Mouse (Mus musculus): ENCODE results near the gene Cdh3.

The Cdh3 gene

DNA sequence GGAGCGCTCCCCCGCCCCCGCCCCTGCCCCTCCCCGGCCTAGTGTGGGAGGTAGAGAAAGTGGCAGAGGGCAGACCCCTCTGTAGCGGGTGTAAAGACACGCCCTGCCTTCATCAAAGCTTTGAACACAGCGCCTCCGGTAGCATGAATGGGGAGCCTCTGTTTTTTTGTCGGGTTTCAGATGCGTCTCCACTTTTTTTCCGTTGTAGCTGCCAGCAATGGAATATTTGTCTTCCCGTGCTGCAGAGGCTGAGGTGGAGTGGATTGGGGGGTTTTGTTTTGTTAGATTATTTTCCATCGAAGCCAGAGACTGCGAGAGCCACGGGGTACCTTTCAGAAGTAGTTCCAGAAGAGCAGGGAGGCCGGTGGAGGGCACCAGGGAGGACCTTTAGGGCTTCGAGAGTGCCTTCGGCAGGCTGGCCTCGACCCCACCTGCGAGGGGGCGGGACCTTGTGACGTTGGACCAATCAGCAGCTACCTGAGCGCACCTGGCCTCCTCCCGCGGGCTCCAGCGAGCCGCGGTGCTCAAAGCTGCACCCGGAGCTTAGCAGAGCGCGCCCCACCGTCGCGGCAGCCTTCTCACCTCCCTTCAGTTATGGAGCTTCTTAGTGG, at the start of gene Cdh3:
Gene Cdh3 (plus strand): TSS at position 527 of the 611 bp plus-strand sequence.
- DNase-seq (ENCODE audit: low read depth, low spot score), result no peak

DNA sequence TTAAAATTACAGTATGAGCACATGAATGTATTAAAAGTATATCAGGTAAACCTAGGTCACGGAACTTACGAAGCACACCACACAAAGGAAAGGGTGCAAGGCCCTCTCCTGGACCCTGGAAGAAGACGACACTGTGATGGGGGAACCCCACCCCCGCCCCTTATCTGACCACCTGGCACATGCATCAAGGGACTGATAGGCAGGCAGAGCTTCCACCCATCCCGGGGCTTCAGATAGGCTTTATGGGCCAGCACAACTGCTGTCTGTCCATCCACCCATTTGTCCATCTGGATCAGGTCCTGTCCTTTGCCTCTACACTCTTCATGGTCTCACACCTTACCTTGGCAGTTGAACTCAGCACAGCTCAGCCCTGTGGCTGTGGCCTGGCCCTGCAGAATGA, 48.6 kb upstream of the Cdh3 start:
- DNase-seq (ENCODE audit: low read depth, low spot score), result no peak

DNA sequence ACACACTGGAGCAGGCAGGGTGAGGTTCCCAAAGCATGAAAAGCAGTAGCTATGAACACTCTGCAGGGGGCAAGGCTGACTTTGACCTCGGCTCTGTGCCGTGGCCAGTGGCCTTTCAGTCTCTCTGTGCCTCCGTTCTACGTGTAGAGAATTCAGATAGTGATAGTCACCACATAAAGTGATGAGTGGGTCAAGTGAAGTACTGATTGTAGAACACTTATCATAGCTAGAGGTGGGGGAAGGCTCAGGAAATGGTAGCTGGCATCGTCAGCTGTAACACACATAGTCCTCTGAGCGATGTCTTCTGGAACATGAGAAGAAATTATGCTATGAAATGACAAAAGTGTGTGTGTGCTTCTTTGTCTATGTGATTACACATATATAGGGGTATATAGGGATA, 46.9 kb upstream of the Cdh3 start:
- no peak for DNase-seq (ENCODE audit: low read depth, low spot score)

DNA sequence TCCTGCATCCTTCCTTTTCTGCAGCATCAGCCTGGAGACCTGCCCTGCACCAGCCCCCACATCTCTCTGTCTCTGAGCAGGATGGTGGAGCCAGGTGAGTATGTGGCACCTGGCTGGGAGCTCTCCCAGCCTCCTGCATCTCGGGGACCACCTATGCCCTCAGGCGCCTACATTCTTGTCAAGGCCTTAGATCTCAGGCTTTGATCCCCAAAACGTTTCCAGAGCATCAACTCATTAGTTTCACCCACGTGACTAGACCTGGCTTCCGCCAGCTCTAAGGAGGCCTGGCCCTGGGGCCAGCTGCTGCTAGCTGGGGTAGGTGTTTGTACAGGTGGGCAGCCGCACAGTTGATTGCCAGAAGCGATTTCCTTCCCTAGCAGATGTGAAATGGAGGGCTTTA, 41.2 kb upstream of the Cdh3 start:
- no peak for DNase-seq (ENCODE audit: low read depth, low spot score)

DNA sequence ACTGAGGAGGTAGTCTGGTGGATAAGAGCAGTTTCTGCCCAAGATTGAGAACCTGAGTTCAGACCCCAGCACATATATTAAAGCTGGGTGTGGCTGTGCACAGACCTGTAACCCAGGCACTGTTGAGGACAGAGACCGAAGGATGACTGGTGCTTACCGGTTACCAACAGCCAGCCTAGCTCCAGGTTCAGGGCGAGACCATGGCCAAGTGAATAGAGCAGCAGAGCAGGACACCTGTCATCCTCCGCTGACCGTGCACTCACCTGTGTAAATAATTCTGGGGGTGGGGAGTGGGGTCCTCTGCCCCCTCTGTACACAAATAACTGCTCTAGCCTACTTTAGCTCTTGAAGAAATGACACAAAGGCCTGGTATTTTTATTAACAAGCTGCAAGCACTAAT, 36.7 kb upstream of the Cdh3 start:
- no peak for DNase-seq (ENCODE audit: low read depth, low spot score)

DNA sequence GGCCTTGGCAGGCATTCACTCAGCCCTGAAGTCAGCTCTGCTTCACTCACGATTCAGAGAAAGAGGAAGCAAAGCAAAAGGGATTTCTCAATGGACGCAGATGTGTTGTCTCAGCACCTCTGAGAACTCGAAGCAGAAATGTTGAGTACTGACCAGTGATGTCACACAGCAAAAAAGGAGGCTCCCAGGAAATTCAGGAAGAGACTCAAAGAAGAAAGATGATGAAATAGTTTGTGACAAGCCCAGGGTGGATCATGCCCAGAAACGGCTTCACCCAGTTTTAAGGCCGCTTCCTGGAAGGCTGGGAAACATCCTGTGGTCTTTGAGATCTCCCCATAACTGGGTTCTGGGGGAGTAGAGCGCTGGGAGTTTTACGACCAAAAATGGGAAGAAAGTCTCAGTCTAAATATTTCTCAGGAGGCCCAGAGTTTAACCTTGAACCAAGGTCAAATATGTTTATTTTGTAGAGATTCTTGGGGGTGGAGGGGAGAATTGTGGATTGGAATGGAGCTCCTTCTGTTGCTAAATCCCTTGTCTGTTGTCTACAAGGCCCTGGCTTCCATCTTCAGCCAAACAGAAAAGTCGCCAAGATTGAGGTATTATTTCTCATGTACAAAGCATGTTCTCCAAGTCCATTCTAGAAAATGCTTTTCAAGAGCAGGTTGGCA, 10.5 kb upstream of the Cdh3 start, which contains the start of gene 6030452D12Rik:
Gene 6030452D12Rik (plus strand): TSS at position 505 of the 668 bp plus-strand sequence.
- no peak for DNase-seq (ENCODE audit: low read depth, low spot score)

DNA sequence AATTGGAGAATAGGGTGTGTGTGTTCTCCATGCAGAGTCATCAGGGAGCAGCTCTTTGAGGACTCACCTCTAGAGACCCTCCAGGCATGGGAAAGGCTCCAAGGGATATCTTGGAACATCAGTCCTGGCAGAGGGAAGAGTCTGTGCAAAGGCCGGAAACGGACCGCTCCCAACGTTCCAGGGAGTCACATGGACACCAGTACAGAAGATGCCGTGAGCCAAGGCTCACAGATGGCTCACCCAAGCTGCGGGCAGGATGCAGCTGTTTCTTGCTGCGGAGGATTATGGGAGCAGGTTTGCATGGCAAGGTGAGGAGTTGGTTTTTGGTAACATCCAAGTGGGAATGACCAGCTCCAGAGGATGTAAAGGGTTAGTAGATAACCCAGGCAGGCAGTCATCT, 6.5 kb upstream of the Cdh3 start:
- DNase-seq (ENCODE audit: low read depth, low spot score), result no peak

DNA sequence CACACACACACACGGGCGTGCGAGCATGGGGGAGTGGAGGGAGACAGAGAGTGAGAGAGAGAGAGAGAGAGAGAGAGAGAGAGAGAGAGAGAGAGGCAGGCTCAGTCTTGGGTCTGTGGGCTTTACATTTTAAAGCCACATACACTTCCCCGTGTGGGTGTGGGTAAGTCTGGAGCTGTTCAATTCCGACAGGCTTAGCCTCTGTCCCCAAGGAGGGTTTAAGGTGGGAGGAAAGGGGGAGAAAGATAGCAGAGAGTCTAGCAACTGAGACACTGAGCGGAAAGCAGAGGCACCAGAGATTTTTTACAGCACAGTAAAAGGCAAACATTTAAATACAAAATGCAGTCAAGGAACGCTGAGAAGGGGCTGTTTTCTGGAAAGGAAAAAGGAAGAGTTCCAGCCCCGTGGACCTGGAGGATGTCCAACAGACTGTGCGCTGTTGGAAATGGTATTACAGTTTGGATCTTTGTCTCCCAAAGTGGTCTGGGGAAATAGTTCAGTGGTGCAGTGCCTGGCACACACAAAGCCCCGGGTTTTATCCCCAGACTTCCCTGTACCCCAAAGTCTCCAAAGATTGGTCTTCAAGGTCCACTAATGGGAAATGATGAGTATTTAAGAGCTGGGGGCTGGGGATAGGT, 5.2 kb upstream of the Cdh3 start:
- DNase-seq (ENCODE audit: low read depth, low spot score), result no peak

DNA sequence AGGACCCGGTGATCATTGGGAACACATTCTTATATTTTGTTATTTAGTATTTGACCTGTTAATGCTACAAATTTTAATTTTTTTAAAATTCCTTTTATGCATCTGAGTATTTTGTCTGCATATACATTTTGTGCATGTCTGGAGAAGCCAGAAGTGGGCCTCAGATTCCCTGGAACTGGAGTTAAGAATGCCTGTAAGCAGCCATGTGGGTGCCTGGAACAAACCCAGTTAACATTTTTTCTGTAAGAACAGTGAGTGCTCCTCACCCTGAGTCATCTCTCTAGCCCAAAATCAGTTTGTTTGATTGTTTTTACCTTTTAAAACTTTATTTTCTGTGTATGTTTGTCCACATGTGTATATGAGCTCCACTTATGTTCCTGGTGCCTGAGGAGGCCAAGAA, 4.6 kb upstream of the Cdh3 start:
- no peak for DNase-seq (ENCODE audit: low read depth, low spot score)

DNA sequence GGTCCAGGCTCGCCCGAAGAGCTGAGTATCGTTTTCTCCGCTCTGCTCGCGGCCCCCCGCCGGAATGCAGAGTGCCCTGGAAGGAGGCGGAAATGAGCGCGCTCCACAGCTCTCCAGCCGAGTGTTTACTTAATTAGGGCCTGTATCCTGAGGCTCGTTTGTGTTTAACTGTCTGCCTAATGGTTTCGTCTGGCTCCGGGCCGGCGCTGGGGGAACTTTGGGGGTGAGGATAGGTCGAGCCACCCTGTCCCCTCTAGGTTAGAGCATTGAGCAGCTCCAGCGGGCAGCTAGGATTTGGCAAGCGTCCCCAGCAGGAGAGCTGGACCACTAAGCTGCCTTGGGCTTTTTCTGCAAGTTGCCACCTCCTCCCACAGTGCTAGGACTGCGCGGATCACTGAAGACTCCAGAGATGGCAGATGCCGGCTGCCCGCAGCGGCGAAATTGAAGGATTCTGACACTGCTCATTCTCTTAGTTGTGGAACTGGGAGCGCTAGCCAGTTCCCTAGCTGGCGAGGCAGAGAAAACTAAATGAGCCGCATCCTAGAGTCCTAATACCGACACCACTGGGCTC, 2.8 kb upstream of the Cdh3 start:
- DNase-seq (ENCODE audit: low read depth, low spot score), result no peak

DNA sequence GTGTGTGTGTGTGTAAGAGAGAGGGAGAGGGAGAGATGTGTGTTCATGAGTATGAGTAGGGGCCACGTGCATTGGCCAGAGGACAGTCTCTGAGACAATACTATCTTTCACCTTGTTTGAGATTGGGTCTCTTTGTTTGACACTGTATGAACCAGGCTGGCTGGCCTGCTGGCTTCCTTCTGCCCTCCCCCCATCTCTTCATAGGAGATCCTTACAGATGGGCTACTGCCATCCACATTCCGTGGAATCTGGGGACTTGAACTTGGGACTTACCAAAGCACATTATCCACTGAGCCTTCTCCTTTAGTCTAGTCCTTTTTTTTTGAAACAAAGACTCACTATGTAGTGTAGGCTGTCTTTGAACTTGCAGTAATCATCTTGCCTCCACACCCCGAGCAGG, 2.2 kb upstream of the Cdh3 start:
- DNase-seq (ENCODE audit: low read depth, low spot score), result no peak

DNA sequence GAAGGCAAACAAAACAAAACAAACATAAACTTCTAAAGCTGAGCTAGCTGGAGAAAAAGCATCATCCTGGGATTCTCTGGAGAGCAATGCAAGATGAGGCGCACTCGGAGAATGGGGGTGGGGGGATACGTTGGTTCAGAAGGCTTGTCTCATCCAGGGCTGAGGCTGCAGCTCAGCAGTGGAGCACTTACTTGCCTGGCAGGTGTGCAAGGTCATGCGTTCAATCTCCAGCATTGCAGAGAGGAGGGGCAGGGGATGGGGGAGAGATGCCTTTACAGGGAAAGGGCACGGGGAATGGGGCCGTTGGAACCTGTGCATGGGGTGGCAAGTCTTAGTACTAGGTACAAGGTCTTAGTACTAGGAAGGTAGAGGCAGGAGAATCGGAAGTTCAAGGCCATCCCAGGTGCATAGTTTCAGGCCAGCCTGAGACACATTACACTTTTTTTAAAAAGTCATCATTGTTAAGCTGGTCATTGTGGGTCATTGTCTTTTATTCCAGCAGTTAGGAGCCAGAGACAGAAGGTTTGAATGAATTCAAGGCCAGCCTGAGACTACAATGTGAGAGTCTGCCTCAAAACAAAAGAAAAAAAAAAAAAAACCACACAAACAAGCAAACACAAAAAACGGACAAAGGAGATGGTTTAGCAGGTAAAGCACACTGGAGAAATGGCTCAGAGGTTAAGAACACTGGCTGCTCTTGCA, 1.5 kb upstream of the Cdh3 start:
- DNase-seq (ENCODE audit: low read depth, low spot score), result no peak

DNA sequence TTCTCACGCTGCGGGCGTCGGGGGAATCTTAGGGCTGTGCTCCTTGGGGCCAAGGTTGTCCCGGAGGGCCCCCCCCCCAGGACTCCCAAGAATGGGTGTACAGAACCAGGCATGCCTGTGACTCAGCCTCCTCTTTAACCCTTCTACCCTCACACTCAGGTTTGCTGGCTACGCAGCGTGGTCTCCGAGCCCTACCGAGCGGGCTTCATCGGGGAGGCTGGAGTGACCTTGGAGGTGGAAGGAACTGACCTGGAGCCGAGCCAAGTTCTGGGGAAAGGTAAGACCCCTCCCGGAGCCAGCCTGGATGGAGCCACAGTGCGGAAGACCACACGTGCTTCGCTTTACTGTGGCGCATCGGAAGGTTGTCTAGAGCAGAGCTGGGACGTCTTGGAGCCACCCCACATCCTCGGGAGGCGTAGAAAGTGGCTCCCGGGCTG, 392 bp downstream of the Cdh3 start:
- no peak for DNase-seq (ENCODE audit: low read depth, low spot score)

DNA sequence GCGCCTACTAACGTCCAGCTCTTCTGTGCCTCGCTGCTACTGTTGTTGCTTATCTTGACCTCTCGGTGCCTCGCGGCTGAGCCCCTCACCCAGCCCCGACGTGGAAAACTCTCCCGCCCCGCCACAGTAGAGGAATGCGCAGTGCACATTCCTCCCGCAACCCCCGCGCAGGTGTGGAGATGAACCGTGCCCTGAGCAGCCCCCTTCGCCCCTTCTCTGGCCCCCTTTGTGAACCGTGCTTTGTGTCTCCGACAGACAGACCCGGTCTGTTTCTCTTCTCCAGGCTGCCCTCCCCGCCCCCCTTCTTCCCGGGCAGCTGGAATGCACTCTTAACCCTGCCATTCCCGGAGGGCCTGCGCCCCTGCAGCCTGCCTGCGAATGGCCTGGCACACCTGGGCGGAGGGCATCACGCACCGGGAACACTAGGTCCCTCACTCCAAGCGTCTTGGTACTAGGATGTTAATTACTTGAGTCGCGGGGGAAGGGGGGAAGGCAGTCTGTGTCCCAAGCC, 895 bp downstream of the Cdh3 start:
- DNase-seq (ENCODE audit: low read depth, low spot score), result no peak

DNA sequence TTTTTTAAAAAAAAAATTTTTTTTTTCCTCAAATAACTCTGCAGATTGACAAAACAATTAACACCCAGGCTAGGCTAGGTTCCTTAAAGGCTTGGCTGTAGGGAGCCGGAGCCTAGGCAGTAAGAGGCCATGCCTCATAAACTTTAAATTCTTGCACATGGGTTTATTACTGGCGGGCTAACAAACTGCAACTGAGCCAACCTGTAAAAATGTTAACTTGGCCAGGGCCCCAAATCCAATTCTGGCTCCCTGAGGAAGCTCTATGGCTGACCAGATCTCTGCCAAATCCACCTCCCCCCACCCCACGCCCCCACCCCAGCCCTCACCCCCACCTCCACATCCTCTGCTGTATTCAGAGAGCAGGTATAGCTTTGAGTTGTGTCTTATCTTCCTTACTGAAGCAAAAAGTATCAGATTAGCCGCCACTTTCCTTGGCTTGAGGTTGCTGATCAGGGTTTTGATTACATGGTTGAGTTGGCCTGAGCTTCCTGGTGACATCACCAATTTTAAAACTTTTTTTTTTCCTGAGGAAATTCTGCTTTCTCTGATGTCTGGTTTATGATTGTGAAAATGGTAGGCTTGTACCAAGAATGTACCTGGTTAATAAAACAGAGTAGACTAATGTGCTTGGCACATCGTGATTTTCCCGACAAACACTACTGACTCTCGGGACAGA, 1.9 kb downstream of the Cdh3 start:
- no peak for DNase-seq (ENCODE audit: low read depth, low spot score)

DNA sequence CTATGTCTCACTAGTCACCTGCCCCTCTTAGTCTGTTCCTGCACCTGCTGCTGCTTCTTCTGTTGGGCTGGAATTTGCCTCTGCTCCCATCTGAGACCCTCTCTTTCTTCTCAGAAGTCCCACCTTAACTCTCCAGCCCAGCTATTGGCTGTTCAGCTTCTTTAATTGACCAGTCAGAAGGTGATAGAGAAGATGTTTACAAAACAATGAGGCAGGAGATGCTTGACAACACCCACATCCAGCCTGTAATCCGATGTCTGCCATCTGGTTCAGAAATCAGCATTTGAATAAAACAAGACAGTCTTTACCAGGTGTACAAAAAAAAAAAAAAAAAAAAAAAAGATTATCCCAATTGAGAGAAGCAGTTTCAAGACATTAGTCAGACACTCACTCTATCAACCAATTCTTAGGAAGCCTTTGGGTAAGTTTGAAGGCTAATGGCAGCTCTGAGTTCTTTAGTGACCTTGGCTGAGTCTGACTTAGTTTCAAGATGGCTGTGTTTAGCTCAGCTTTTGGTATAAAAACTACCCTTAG, 5.3 kb downstream of the Cdh3 start:
- DNase-seq (ENCODE audit: low read depth, low spot score), result no peak

DNA sequence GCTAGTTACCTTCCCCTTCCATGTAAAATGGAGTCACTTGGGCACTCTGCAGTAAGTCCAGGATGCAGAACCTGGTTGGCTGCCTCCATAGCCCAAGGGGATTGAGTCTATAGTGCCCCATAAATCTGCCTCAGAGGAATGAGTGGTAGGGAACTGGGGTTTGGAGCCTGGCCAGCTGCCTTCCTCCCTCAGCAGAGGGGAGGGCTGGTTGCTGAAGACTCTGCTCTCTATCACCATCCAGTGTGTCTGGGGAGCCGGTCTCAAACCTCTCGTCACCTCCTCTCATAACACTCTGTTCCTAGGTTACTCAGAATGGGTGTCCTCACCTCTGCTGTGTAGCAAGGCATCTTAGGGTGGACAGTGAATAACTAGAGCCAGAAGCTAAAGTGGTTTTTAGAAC, 5.9 kb downstream of the Cdh3 start:
- no peak for DNase-seq (ENCODE audit: low read depth, low spot score)

DNA sequence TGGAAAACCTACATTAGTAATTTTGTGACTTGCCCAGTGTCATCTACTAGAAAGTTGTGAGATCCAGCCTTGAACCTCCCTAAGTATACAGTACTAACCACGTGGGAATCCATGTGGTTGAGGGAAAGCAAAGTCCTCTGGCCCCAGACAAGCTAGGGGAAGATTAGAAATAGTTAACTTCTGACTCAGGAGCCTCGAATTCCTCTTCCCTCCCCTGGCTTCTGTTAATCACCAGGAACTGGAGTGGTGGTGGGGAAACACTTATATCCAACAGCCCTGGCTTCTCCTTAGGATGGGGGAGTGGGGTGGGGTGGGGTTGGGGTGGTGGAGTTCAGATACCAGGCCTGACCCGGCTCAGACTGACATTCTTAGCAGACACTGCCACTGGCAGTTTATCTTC, 8.1 kb downstream of the Cdh3 start:
- no peak for DNase-seq (ENCODE audit: low read depth, low spot score)

DNA sequence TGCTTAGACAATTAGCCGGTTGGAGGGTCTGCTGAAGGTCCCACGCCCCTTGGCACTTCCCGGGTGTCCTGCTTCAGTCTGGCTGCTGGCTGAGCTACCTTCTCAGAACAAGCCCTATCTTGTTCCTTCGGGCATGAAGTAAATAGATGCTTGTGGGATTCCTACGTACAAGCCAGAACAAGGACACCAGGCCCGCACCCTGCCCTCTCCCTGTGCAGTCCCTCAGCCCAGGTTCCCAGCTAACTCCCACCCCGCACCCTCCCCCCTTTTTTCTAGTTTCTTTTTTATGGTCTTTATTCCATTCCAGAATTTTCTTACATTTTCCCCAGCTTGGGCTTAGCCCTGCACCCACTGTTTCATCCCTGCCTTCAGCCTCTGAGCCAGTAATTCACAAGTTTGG, 9.9 kb downstream of the Cdh3 start:
- DNase-seq (ENCODE audit: low read depth, low spot score), result no peak

DNA sequence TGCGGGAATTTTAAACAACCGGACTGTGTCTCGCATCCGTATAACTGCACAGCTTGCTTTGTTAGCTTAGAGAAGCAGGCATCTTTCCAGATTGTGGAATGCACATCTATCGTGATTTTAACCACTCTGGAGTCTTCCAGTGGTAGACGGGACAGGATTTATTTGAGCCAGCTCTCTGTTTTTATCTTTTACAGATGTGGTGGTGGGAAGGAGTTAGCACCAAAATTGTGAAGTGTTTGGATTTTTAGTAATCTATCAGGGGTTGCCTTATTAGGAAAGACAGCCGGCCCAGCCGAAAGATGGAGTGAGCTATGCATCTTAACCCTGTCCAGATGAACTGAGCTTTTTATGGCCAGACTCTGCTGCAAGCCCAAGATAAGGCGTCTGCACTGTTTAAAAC, 11.2 kb downstream of the Cdh3 start:
- no peak for DNase-seq (ENCODE audit: low read depth, low spot score)

DNA sequence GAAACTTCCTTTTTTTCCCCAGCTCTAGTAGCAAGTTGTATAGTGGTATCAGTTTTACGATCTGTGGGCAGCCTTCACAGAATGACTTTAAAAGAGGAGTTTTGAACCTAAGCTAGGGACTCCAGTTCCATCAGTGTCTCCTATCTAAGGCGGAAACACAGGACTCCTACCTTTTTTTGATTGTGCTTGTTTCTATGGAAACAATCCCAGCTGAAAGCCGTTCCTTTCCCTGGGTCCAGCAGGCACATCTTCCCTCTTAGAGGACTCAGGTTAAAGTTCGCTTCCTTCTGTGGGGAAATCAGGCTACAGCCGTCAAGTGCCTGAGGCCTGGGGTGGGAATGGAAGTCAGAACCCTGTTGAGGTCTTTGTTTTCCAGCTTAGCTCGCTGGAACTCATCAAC, 16.0 kb downstream of the Cdh3 start:
- DNase-seq (ENCODE audit: low read depth, low spot score), result no peak
